Mouse (Mus musculus): ENCODE results near the gene Psmg3. TPM values are rescaled to one million over a fixed set of nuclear protein-coding genes. Genes with fewer than 3 reads are reported as not detected.

Gene Psmg3
- 15.5 and 23.9 TPM in 2 replicates for polyA plus RNA-seq (2012; rRNA removed)

GRCm38 (mm10) chr5:139826357-139827055 is at the start of gene Psmg3, which contains the start of gene Gm26938:
Psmg3 (minus strand) TSS chr5:139826885.
Gm26938 (minus strand) TSS chr5:139826407.
- Histone ChIP-seq H3K36me3 (ENCODE audit: control insufficient read depth, insufficient read depth, low read length) (peaks cover 10% of the 10 kb centered on the region), H3K4me1 (ENCODE audit: control insufficient read depth, insufficient read depth, insufficient read length) (peaks cover 3% of the 10 kb centered on the region; the same call in 1 of the 2 replicates), H3K27ac (ENCODE audit: insufficient read depth, low read length) (no peak within 1 kb of the TSS), H3K27me3 (ENCODE audit: control insufficient read depth, insufficient read depth, low read length) (no peaks in the 10 kb centered on the region), H3K4me3 (ENCODE audit: extremely low read depth, insufficient read depth, insufficient read length) (peak within 1 kb of the TSS; percentile 90)
- peak; percentile 74 to 79 for DNase-seq (ENCODE audit: low read depth in 1 of 2, low spot score in 2 of 2)
- WGBS: under 1% methylated on average over 43 of the region's 43 CpGs
- TF ChIP-seq CTCF (IDR thresholded peaks at IDR 0.05; ENCODE audit: extremely low read depth, insufficient read depth, insufficient read length, insufficient replicate concordance) (no peak), POLR2A (IDR thresholded peaks at IDR 0.05; ENCODE audit: low read depth, low read length) (no peak)

- Histone ChIP-seq H3K36me3 (ENCODE audit: control insufficient read depth, insufficient read depth, low read length) (no peaks in the 10 kb centered on the region), H3K27ac (ENCODE audit: insufficient read depth, low read length) (no peak overlapping the region), H3K4me3 (ENCODE audit: extremely low read depth, insufficient read depth, insufficient read length) (no peak overlapping the region), H3K27me3 (ENCODE audit: control insufficient read depth, insufficient read depth, low read length) (no peaks in the 10 kb centered on the region), H3K4me1 (ENCODE audit: control insufficient read depth, insufficient read depth, insufficient read length) (no peaks in the 10 kb centered on the region)
- DNase-seq (ENCODE audit: low read depth in 1 of 2, low spot score in 2 of 2): no peak
- 79% methylated on average over 1 of the region's 1 CpGs for WGBS
- no peak for TF ChIP-seq CTCF (IDR thresholded peaks at IDR 0.05; ENCODE audit: extremely low read depth, insufficient read depth, insufficient read length, insufficient replicate concordance)
- TF ChIP-seq POLR2A (IDR thresholded peaks at IDR 0.05; ENCODE audit: low read depth, low read length): no peak
Measured at GRCm38 (mm10) chr5:139871526-139871925, 44.8 kb upstream of the Psmg3 start.

GRCm38 (mm10) chr5:139870886-139871285 is 44.2 kb upstream of the Psmg3 start:
- no peaks in the 10 kb centered on the region for H3K4me1 ChIP-seq (ENCODE audit: control insufficient read depth, insufficient read depth, insufficient read length)
- no peaks in the 10 kb centered on the region for H3K27me3 ChIP-seq (ENCODE audit: control insufficient read depth, insufficient read depth, low read length)
- H3K27ac ChIP-seq (ENCODE audit: insufficient read depth, low read length): no peak overlapping the region
- no peak for DNase-seq (ENCODE audit: low read depth in 1 of 2, low spot score in 2 of 2)
- 20% methylated on average over 4 of the region's 4 CpGs for WGBS
- TF ChIP-seq POLR2A (IDR thresholded peaks at IDR 0.05; ENCODE audit: low read depth, low read length) (no peak), CTCF (IDR thresholded peaks at IDR 0.05; ENCODE audit: extremely low read depth, insufficient read depth, insufficient read length, insufficient replicate concordance) (no peak)
- H3K36me3 ChIP-seq (ENCODE audit: control insufficient read depth, insufficient read depth, low read length): no peaks in the 10 kb centered on the region
- no peak overlapping the region for H3K4me3 ChIP-seq (ENCODE audit: extremely low read depth, insufficient read depth, insufficient read length)

GRCm38 (mm10) chr5:139862759-139863158 is 36.1 kb upstream of the Psmg3 start:
- Histone ChIP-seq H3K4me3 (ENCODE audit: extremely low read depth, insufficient read depth, insufficient read length) (no peak overlapping the region), H3K4me1 (ENCODE audit: control insufficient read depth, insufficient read depth, insufficient read length) (no peaks in the 10 kb centered on the region), H3K36me3 (ENCODE audit: control insufficient read depth, insufficient read depth, low read length) (no peaks in the 10 kb centered on the region), H3K27ac (ENCODE audit: insufficient read depth, low read length) (no peak overlapping the region), H3K27me3 (ENCODE audit: control insufficient read depth, insufficient read depth, low read length) (no peaks in the 10 kb centered on the region; the same call in 1 of the 2 replicates)
- no peak for DNase-seq (ENCODE audit: low read depth in 1 of 2, low spot score in 2 of 2)
- no peak for TF ChIP-seq CTCF (IDR thresholded peaks at IDR 0.05; ENCODE audit: extremely low read depth, insufficient read depth, insufficient read length, insufficient replicate concordance)
- TF ChIP-seq POLR2A (IDR thresholded peaks at IDR 0.05; ENCODE audit: low read depth, low read length): no peak
- WGBS: 48% methylated on average over 4 of the region's 4 CpGs

GRCm38 (mm10) chr5:139860328-139861104 is 33.8 kb upstream of the Psmg3 start:
- Histone ChIP-seq H3K27me3 (ENCODE audit: control insufficient read depth, insufficient read depth, low read length) (no peaks in the 10 kb centered on the region; the same call in 1 of the 2 replicates), H3K4me1 (ENCODE audit: control insufficient read depth, insufficient read depth, insufficient read length) (no peaks in the 10 kb centered on the region), H3K4me3 (ENCODE audit: extremely low read depth, insufficient read depth, insufficient read length) (no peak overlapping the region), H3K27ac (ENCODE audit: insufficient read depth, low read length) (no peak overlapping the region), H3K36me3 (ENCODE audit: control insufficient read depth, insufficient read depth, low read length) (no peaks in the 10 kb centered on the region)
- 63% methylated on average over 15 of the region's 15 CpGs for WGBS
- no peak for DNase-seq (ENCODE audit: low read depth in 1 of 2, low spot score in 2 of 2)
- TF ChIP-seq CTCF (IDR thresholded peaks at IDR 0.05; ENCODE audit: extremely low read depth, insufficient read depth, insufficient read length, insufficient replicate concordance) (no peak), POLR2A (IDR thresholded peaks at IDR 0.05; ENCODE audit: low read depth, low read length) (no peak)

GRCm38 (mm10) chr5:139849626-139850320 is 23.1 kb upstream of the Psmg3 start:
- H3K4me3 ChIP-seq (ENCODE audit: extremely low read depth, insufficient read depth, insufficient read length): no peak overlapping the region
- TF ChIP-seq CTCF (IDR thresholded peaks at IDR 0.05; ENCODE audit: extremely low read depth, insufficient read depth, insufficient read length, insufficient replicate concordance) (no peak), POLR2A (IDR thresholded peaks at IDR 0.05; ENCODE audit: low read depth, low read length) (no peak)
- no peak for DNase-seq (ENCODE audit: low read depth in 1 of 2, low spot score in 2 of 2)
- no peaks in the 10 kb centered on the region for H3K27me3 ChIP-seq (ENCODE audit: control insufficient read depth, insufficient read depth, low read length)
- H3K36me3 ChIP-seq (ENCODE audit: control insufficient read depth, insufficient read depth, low read length): no peaks in the 10 kb centered on the region
- WGBS: 77% methylated on average over 12 of the region's 12 CpGs
- no peak overlapping the region for H3K27ac ChIP-seq (ENCODE audit: insufficient read depth, low read length)
- H3K4me1 ChIP-seq (ENCODE audit: control insufficient read depth, insufficient read depth, insufficient read length): no peaks in the 10 kb centered on the region

Data from spleen, adult 2 months (tissue).